Mouse (Mus musculus) thymus, adult 2 months (tissue): ENCODE measurements around the gene Farp2.

Experiments
- CTCF ChIP-seq: fragments of 200-500 bp; IDR thresholded peaks from 2 replicates; pipeline ENCODE4 v1.5.1; 2012; ENCODE audit warnings: mild to moderate bottlenecking, control low read depth, low read length, moderate library complexity, borderline replicate concordance; ENCODE audit not compliant: control insufficient read depth, poor library complexity, insufficient read depth; ENCODE audit errors: extremely low read depth
- POLR2A ChIP-seq: fragments of 200-500 bp; IDR thresholded peaks from 2 replicates; pipeline ENCODE4 v1.6.1; 2012; ENCODE audit warnings: mild to moderate bottlenecking, low read length, control low read depth, moderate library complexity; ENCODE audit not compliant: control insufficient read depth, poor library complexity, insufficient read depth; ENCODE audit errors: extremely low read depth

- peak; percentile 70 for TF ChIP-seq CTCF
- TF ChIP-seq POLR2A = 0 out of 2 replicates have a peak, but pooled peaks have one; percentile 25
These were observed 157.1 kb downstream of the Farp2 start for GRCm38 (mm10) chr1:93668791-93669548.
